Comparison of ENCODE assay signal across 14 mouse cellular contexts in genomic region chr9:41888616-41889150, GRCm38 (mm10).
DNase-seq lines count a peak whose midpoint lies in the region; ATAC-seq and TF ChIP-seq lines count a peak whose summit lies in the region.
"Had no signal": no experiment of that assay in that cellular context is flagged by ENCODE, and none has a peak within 500 bp of the region (broad histone marks: within the 10 kb centered on the region; RNA-seq: fewer than 3 reads in every experiment).

No protein-coding gene starts in this region.

- no peak for DNase-seq in hindbrain, postnatal 0 days (ENCODE audit: low spot score)
- DNase-seq in retina, postnatal 1 day: peak; percentile 26
- DNase-seq in retina, embryonic 14.5 days (ENCODE audit: low spot score): no peak
- no peak for DNase-seq in gastrocnemius, postnatal 36 days
- DNase-seq in right cerebral cortex, adult 2 months (ENCODE audit: low spot score in 2 of 2): no peak
- no peak for DNase-seq in liver, postnatal 0 days
- DNase-seq: cerebellum, adult 9-10 months; gastrocnemius, adult 2 months; kidney, adult 11 months; lung, postnatal 4 days had no signal

- H3K4me2 ChIP-seq in hindbrain, embryonic 13.5 days: no peak overlapping the region
- no peak overlapping the region for H3K4me2 ChIP-seq in hindbrain, postnatal 0 days (ENCODE audit: low read depth, low read length)
- H3K4me2 ChIP-seq in limb, embryonic 12.5 days: no peak overlapping the region
- H3K4me2 ChIP-seq in liver, postnatal 0 days (ENCODE audit: low read depth, low read length): no peak overlapping the region
- H3K4me2 ChIP-seq: liver, embryonic 11.5 days had no signal

- TF ChIP-seq EP300 in liver, postnatal 0 days (IDR thresholded peaks at IDR 0.05; ENCODE audit: low read depth): no peak

- peak overlapping the region; percentile 98; the same call in 1 of the 2 replicates for H3K27ac ChIP-seq in hindbrain, embryonic 13.5 days
- H3K27ac ChIP-seq in hindbrain, postnatal 0 days: no peak overlapping the region
- peak overlapping the region; percentile 99 for H3K27ac ChIP-seq in limb, embryonic 12.5 days
- H3K27ac ChIP-seq in liver, postnatal 0 days (ENCODE audit: low read depth): no peak overlapping the region
- H3K27ac ChIP-seq: gastrocnemius, adult 2 months had no signal

- no peak for ATAC-seq in hindbrain, embryonic 13.5 days (ENCODE audit: low FRiP score)
- ATAC-seq in hindbrain, postnatal 0 days: no peak
- no peak for ATAC-seq in limb, embryonic 12.5 days (ENCODE audit: insufficient number of reproducible peaks, insufficient read depth, low FRiP score, low TSS enrichment, low read depth)
- no peak for ATAC-seq in liver, postnatal 0 days
- ATAC-seq: activated CD4-positive, CD25-positive, alpha-beta regulatory T cell, adult 4 months had no signal

- intact Hi-C loops in gastrocnemius, postnatal 36 days (cut with DNase I): no loop called here

- no peak overlapping the region for H3K9ac ChIP-seq in hindbrain, embryonic 13.5 days
- H3K9ac ChIP-seq in hindbrain, postnatal 0 days (replicated peaks; ENCODE audit: low read length): no peak overlapping the region
- no peak overlapping the region for H3K9ac ChIP-seq in limb, embryonic 12.5 days (replicated peaks)
- no peak overlapping the region for H3K9ac ChIP-seq in liver, postnatal 0 days (replicated peaks)

- no peak overlapping the region for H3K4me3 ChIP-seq in hindbrain, embryonic 13.5 days
- H3K4me3 ChIP-seq in hindbrain, postnatal 0 days (ENCODE audit: low read length): no peak overlapping the region
- H3K4me3 ChIP-seq in limb, embryonic 12.5 days (replicated peaks): no peak overlapping the region
- H3K4me3 ChIP-seq in liver, postnatal 0 days (ENCODE audit: low read depth, low read length): no peak overlapping the region
- H3K4me3 ChIP-seq: gastrocnemius, adult 2 months had no signal

- no peak for TF ChIP-seq CTCF in hindbrain, postnatal 0 days (IDR thresholded peaks at IDR 0.05; ENCODE audit: low read depth)
- no peak for TF ChIP-seq CTCF in liver, postnatal 0 days (IDR thresholded peaks at IDR 0.05; ENCODE audit: low read depth)

- WGBS in hindbrain, embryonic 13.5 days: 73% methylated on average over 3 of the region's 3 CpGs
- 67% methylated on average over 3 of the region's 3 CpGs for WGBS in hindbrain, postnatal 0 days
- WGBS in limb, embryonic 12.5 days: 62% methylated on average over 3 of the region's 3 CpGs
- WGBS in liver, postnatal 0 days (ENCODE audit: insufficient replicate concordance): 70% methylated on average over 3 of the region's 3 CpGs

- H3K36me3 ChIP-seq in hindbrain, embryonic 13.5 days: no peaks in the 10 kb centered on the region
- no peaks in the 10 kb centered on the region for H3K36me3 ChIP-seq in hindbrain, postnatal 0 days (ENCODE audit: insufficient read depth, low read length)
- H3K36me3 ChIP-seq in limb, embryonic 12.5 days: no peaks in the 10 kb centered on the region
- H3K36me3 ChIP-seq in liver, postnatal 0 days (replicated peaks; ENCODE audit: insufficient read depth, low read length): no peaks in the 10 kb centered on the region

- peaks cover 39% of the 10 kb centered on the region for H3K4me1 ChIP-seq in hindbrain, embryonic 13.5 days (replicated peaks)
- H3K4me1 ChIP-seq in hindbrain, postnatal 0 days (ENCODE audit: insufficient read depth, low read length): peaks cover 17% of the 10 kb centered on the region
- H3K4me1 ChIP-seq in limb, embryonic 12.5 days (replicated peaks): peaks cover 47% of the 10 kb centered on the region
- H3K4me1 ChIP-seq in liver, postnatal 0 days (ENCODE audit: insufficient read depth): peaks cover 5% of the 10 kb centered on the region; the same call in 1 of the 2 replicates

- H3K27me3 ChIP-seq in hindbrain, embryonic 13.5 days: no peaks in the 10 kb centered on the region
- H3K27me3 ChIP-seq in hindbrain, postnatal 0 days (ENCODE audit: insufficient read depth, low read length): no peaks in the 10 kb centered on the region
- H3K27me3 ChIP-seq in limb, embryonic 12.5 days: no peaks in the 10 kb centered on the region
- H3K27me3 ChIP-seq in liver, postnatal 0 days (ENCODE audit: insufficient read depth, low read length): 0 out of 2 replicates have a peak, but pooled peaks cover 6% of the 10 kb centered on the region

- H3K9me3 ChIP-seq in hindbrain, embryonic 13.5 days: no peaks in the 10 kb centered on the region
- no peaks in the 10 kb centered on the region for H3K9me3 ChIP-seq in hindbrain, postnatal 0 days (ENCODE audit: low read length)
- H3K9me3 ChIP-seq in limb, embryonic 12.5 days: no peaks in the 10 kb centered on the region
- no peaks in the 10 kb centered on the region for H3K9me3 ChIP-seq in liver, postnatal 0 days (ENCODE audit: low read length)

Comparison
In these comparisons a context has a peak if more than half of its experiments do, and no peak if none do; other contexts are left out.
1. H3K27ac ChIP-seq: peak in hindbrain, embryonic 13.5 days (single experiment) and limb, embryonic 12.5 days (single experiment); none in hindbrain, postnatal 0 days (single experiment) and liver, postnatal 0 days (single experiment).